Mouse (Mus musculus) leukemia stem cell, adult 10-12 weeks (primary cell): Measurements from ENCODE around the gene Onecut1. TPM values are rescaled to one million over a fixed set of nuclear protein-coding genes. Genes with fewer than 3 reads are reported as not detected.

Source experiments
- polyA plus RNA-seq: library from polyadenylated mRNA; stranded (reverse); fragments of >175 nt; gene quantifications from 2 replicates; pipeline ENCODE4 v1.2.3, GENCODE M21; 2012; ENCODE audit warnings: low replicate concordance

Gene Onecut1
- not detected in 2 replicates for polyA plus RNA-seq

GRCm38 (mm10) chr9:74861561-74861980 is at the start of gene Onecut1:
TSS of gene Onecut1 (plus strand) at chr9:74861921.

Other genes with a start within 250 kb of the Onecut1 start
- gene Fam214a, start 91.0 kb downstream of the Onecut1 start, polyA plus RNA-seq: 1.7 and 8.8 TPM in 2 replicates
- gene Arpp19, start 175.7 kb downstream of the Onecut1 start, polyA plus RNA-seq: 18.1 and 39.2 TPM in 2 replicates
- gene Myo5a, start 209.1 kb downstream of the Onecut1 start, polyA plus RNA-seq: 6.9 and 9.4 TPM in 2 replicates